Mouse (Mus musculus): ENCODE measurements around the gene Lrrc8d. TPM values are rescaled to one million over a fixed set of nuclear protein-coding genes. Genes with fewer than 3 reads are reported as not detected.

The Lrrc8d gene
- total and polyA plus RNA-seq, 3 experiments, result 7.0 to 26.1 (median 16.6) TPM

DNA sequence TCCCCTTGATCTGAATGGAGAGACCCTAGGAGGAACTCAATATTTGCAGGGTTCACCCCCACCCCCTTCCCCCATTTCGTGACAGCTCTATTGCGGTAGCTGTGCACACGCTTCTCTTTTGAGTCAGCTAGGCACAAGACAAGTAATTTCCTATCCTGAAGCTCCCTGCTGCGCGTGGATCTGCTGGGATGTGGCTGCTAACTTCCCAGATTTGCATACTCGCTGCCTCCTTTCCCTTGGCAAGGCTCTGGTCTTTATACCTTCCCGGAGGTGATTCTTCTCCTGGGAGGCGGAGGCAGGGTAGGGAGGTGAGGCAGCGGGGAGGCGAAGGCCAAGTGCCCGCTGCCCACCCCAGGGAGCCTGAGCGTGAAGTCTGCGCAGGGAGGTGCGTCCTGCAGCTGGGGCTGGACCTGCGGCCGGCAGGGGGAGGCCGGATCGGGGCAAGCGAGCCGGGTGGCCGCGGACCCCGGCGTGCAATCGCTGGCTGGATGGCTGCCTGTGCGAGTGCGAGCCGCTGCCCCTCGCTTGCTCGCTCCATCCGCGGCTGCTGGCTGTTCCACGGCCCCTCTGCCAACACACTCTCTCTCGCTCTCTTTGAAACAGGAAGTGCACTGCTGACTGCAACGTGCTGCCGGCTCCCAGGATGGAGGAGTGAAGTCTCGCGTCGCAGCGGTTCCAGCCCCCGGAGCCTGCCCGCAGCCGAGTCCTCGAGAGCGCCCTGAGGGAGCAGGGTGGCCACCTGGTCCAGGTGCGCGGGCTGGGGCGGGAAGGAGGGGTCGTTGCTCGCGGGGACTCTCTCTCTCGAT lies 32.1 kb downstream of the Lrrc8d start:
- Histone ChIP-seq H3K27ac (ENCODE audit: insufficient read depth, low read depth) (peak overlapping the region; percentile 73), H3K4me3 (replicated peaks in 1 of 3; ENCODE audit: low read depth in 2 of 3, low read length in 2 of 3, poor library complexity in 1 of 3) (peak overlapping the region; percentile 51 to 57 (median 55)), H3K9ac (ENCODE audit: insufficient read depth, low read depth) (peak overlapping the region; percentile 41), H3K4me2 (ENCODE audit: insufficient read depth, low read depth, poor library complexity, severe bottlenecking) (peak overlapping the region; percentile 73), H3K79me2 (replicated peaks; ENCODE audit: control insufficient read depth, extremely low read depth, insufficient read depth, poor library complexity, severe bottlenecking) (peaks cover 41% of the 10 kb centered on the region), H3K27me3 (replicated peaks) (no peaks in the 10 kb centered on the region), H3K36me3 (replicated peaks in 1 of 2; ENCODE audit: control insufficient read depth in 1 of 2, insufficient read depth in 1 of 2, low read length in 1 of 2) (peaks cover 21 to 45% of the 10 kb centered on the region in 2 experiments), H3K9me3 (replicated peaks; ENCODE audit: low read length) (no peaks in the 10 kb centered on the region), H3K4me1 (ENCODE audit: control insufficient read depth in 1 of 2, insufficient read depth in 2 of 2) (peaks cover 14 to 48% of the 10 kb centered on the region in 2 experiments; a peak in 3 of 4 replicates)
- TF ChIP-seq ETS1 (conservative IDR thresholded peaks at IDR 0.05; ENCODE audit: low read depth, low read length) (peak; percentile 69), MXI1 (IDR thresholded peaks at IDR 0.05; ENCODE audit: low read depth, low read length) (peak; percentile 74; the same call in 1 of the 2 replicates), MYC (IDR thresholded peaks at IDR 0.05; ENCODE audit: low read depth, low read length) (peak; percentile 34; the same call in 1 of the 2 replicates), MAX (IDR thresholded peaks at IDR 0.05; ENCODE audit: low read length) (peak; percentile 78; the same call in 1 of the 2 replicates), CHD2 (IDR thresholded peaks at IDR 0.05; ENCODE audit: low read length) (peak; percentile 68), TBP (conservative IDR thresholded peaks at IDR 0.05; ENCODE audit: low read depth, low read length) (0 out of 2 replicates have a peak, but pooled peaks have one; percentile 17), E2F4 (IDR thresholded peaks at IDR 0.05; ENCODE audit: insufficient replicate concordance, low read depth, low read length) (no peak), NELFE (IDR thresholded peaks at IDR 0.05; ENCODE audit: low read depth, low read length) (peak; percentile 40; the same call in 1 of the 2 replicates), MAFK (IDR thresholded peaks at IDR 0.05; ENCODE audit: insufficient replicate concordance, low read length) (no peak), BHLHE40 (IDR thresholded peaks at IDR 0.05; ENCODE audit: low read depth, low read length) (peak; percentile 86), HCFC1 (IDR thresholded peaks at IDR 0.05; ENCODE audit: low read depth, low read length) (no peak), SMC3 (IDR thresholded peaks at IDR 0.05; ENCODE audit: low read depth, low read length) (no peak; the same call in 1 of the 2 replicates), JUN (IDR thresholded peaks at IDR 0.05; ENCODE audit: insufficient read depth, low read depth, low read length) (0 out of 2 replicates have a peak, but pooled peaks have one; percentile 21), JUND (conservative IDR thresholded peaks at IDR 0.05; ENCODE audit: low read depth, low read length) (peak; percentile 31; the same call in 1 of the 2 replicates), NRF1 (IDR thresholded peaks at IDR 0.05; ENCODE audit: low read depth, low read length) (peak; percentile 66), TCF12 (IDR thresholded peaks at IDR 0.05; ENCODE audit: low read depth, low read length) (peak; percentile 25; the same call in 1 of the 2 replicates), POLR2AphosphoS2 (IDR thresholded peaks at IDR 0.05; ENCODE audit: low read depth, low read length) (no peak), SIN3A (IDR thresholded peaks at IDR 0.05; ENCODE audit: low read length) (peak; percentile 44; the same call in 1 of the 2 replicates), ELF1 (IDR thresholded peaks at IDR 0.05; ENCODE audit: low read depth, low read length) (peak; percentile 83), ZNF384 (IDR thresholded peaks at IDR 0.05; ENCODE audit: low read depth, low read length) (no peak), EP300 (IDR thresholded peaks at IDR 0.05; ENCODE audit: low read length) (peak; percentile 61; the same call in 1 of the 2 replicates), MEF2A (IDR thresholded peaks at IDR 0.05; ENCODE audit: borderline replicate concordance, low read depth, low read length) (0 out of 2 replicates have a peak, but pooled peaks have one; percentile 17), IRF4 (IDR thresholded peaks at IDR 0.05; ENCODE audit: low read depth, low read length) (peak; percentile 89), MAZ (IDR thresholded peaks at IDR 0.05; ENCODE audit: low read depth, low read length) (peak; percentile 43; the same call in 1 of the 2 replicates), ZC3H11A (IDR thresholded peaks at IDR 0.05; ENCODE audit: low read depth, low read length) (no peak), POLR2A (IDR thresholded peaks at IDR 0.05; ENCODE audit: low read depth, low read length) (no peak), ZMIZ1 (IDR thresholded peaks at IDR 0.05; ENCODE audit: low read depth, low read length) (no peak), UBTF (IDR thresholded peaks at IDR 0.05; ENCODE audit: low read depth, low read length) (peak; percentile 92; the same call in 1 of the 2 replicates)
- dilution Hi-C loops (cut with MboI; ENCODE audit: extremely low pct_ligation_motif_present, extremely low pct_unique_long_range_greater_than_20kb, low sequenced_read_pairs), result no loop called here
- in situ Hi-C loops (cut with MboI; ENCODE audit: low pct_ligation_motif_present, low pct_unique_long_range_greater_than_20kb, low sequenced_read_pairs), result loop anchor here (5.0 kb wide), 1 partner anchor 35 kb away; the partner anchor contains the start of gene Lrrc8d
- peak; percentile 67 for DNase-seq (ENCODE audit: extremely low read depth)

Measured in CH12.LX (cell line).